Comparison of ENCODE assay signal across 9 mouse cellular contexts in the genomic region with DNA sequence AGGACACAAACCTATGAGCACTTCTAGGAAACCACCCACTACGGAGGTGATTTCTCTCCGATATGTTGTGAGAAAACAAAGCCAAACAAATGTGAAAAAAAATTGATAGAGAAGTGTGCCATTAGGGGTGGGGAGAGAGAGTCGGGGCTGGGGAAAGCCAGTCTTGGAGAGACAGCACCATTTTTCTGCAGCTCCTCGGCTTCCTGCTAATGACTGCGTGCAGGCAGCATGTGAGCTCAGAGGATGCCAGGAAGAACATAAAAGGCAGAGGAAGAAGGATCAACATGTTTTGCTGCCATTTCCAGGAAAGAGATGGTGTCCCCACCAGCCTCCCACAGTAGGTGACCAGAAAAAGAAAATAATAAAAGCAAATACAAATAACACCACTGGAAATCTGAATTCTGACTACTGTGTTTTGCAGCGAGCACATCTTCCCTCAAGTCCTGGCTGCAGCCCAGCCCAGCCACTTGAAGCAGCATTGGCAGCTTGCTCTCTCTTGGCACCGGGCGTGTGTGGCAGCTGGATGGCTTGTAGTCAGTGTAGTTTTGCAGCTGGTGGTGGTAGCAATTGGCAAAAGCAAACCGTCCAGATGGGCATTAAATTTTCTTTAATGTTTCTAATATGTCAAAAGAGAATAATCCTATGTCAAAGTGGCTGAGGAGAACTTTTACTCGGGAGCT.
A peak's percentile ranks its signal among the peaks of the same experiment; 100 is the strongest.
DNase-seq lines count a peak whose midpoint lies in the region; ATAC-seq and TF ChIP-seq lines count a peak whose summit lies in the region.
"Had no signal": no experiment of that assay in that cellular context is flagged by ENCODE, and none has a peak within 500 bp of the region (broad histone marks: within the 10 kb centered on the region; RNA-seq: fewer than 3 reads in every experiment).

No protein-coding gene starts in this region.

- peak; percentile 58 for DNase-seq in lung, embryonic 14.5 days
- DNase-seq in lung, postnatal 25 days (ENCODE audit: low spot score) = no peak
- peak; percentile 94 to 95 for DNase-seq in cerebellum, postnatal 10 days
- DNase-seq in gastrocnemius, postnatal 25 days = peak; percentile 40
- DNase-seq in midbrain, postnatal 0 days (ENCODE audit: low spot score) = peak; percentile 90
- DNase-seq in embryo, embryonic 10.5 days (ENCODE audit: low spot score) = no peak
- no peak for DNase-seq in c-Kit-positive CD71-positive TER-119-positive erythroid progenitor cells, embryonic 14.5 days (ENCODE audit: low spot score)

- WGBS in lung, embryonic 14.5 days = 54% methylated on average over 10 of the region's 10 CpGs
- 69% methylated on average over 10 of the region's 10 CpGs for WGBS in midbrain, postnatal 0 days

- ATAC-seq in lung, embryonic 14.5 days (ENCODE audit: insufficient read depth) = no peak
- peak; percentile 66; the same call in 1 of the 2 replicates for ATAC-seq in midbrain, postnatal 0 days (ENCODE audit: low FRiP score)
- no peak for ATAC-seq in activated CD4-positive, CD25-positive, alpha-beta regulatory T cell, adult 4 months

- no peaks in the 10 kb centered on the region for H3K36me3 ChIP-seq in lung, embryonic 14.5 days (ENCODE audit: insufficient read depth)
- H3K36me3 ChIP-seq in midbrain, postnatal 0 days (ENCODE audit: insufficient read depth, low read length) = no peaks in the 10 kb centered on the region
- H3K36me3 ChIP-seq: heart, embryonic 13.5 days had no signal

- no peaks in the 10 kb centered on the region for H3K9me3 ChIP-seq in lung, embryonic 14.5 days (ENCODE audit: low read depth, low read length)
- no peaks in the 10 kb centered on the region for H3K9me3 ChIP-seq in midbrain, postnatal 0 days (ENCODE audit: low read length)
- H3K9me3 ChIP-seq: heart, embryonic 13.5 days had no signal

- no peak overlapping the region for H3K27ac ChIP-seq in lung, embryonic 14.5 days (ENCODE audit: low read depth)
- H3K27ac ChIP-seq in midbrain, postnatal 0 days (ENCODE audit: low read depth, low read length) = no peak overlapping the region
- H3K27ac ChIP-seq: heart, embryonic 13.5 days had no signal

- H3K9ac ChIP-seq in lung, embryonic 14.5 days = no peak overlapping the region
- H3K9ac ChIP-seq in midbrain, postnatal 0 days (replicated peaks; ENCODE audit: low read length, poor library complexity, severe bottlenecking) = no peak overlapping the region
- H3K9ac ChIP-seq: heart, embryonic 13.5 days had no signal

- H3K4me3 ChIP-seq in lung, embryonic 14.5 days (ENCODE audit: low read depth, low read length) = no peak overlapping the region
- H3K4me3 ChIP-seq in midbrain, postnatal 0 days (ENCODE audit: low read depth, low read length) = no peak overlapping the region
- H3K4me3 ChIP-seq: heart, embryonic 13.5 days had no signal

- no peak for TF ChIP-seq CTCF in lung, embryonic 14.5 days (IDR thresholded peaks at IDR 0.05; ENCODE audit: low read depth)
- no peak for TF ChIP-seq CTCF in midbrain, postnatal 0 days (IDR thresholded peaks at IDR 0.05)

- no peak overlapping the region for H3K4me2 ChIP-seq in lung, embryonic 14.5 days
- H3K4me2 ChIP-seq in midbrain, postnatal 0 days (ENCODE audit: low read depth, low read length, poor library complexity, severe bottlenecking) = no peak overlapping the region
- H3K4me2 ChIP-seq: heart, embryonic 13.5 days had no signal

- no peaks in the 10 kb centered on the region for H3K4me1 ChIP-seq in lung, embryonic 14.5 days (ENCODE audit: insufficient read depth)
- no peaks in the 10 kb centered on the region for H3K4me1 ChIP-seq in midbrain, postnatal 0 days (ENCODE audit: insufficient read depth, low read length)
- H3K4me1 ChIP-seq: heart, embryonic 13.5 days had no signal

- no peaks in the 10 kb centered on the region for H3K27me3 ChIP-seq in lung, embryonic 14.5 days (ENCODE audit: insufficient read depth, low read length)
- H3K27me3 ChIP-seq in midbrain, postnatal 0 days (ENCODE audit: insufficient read depth, low read length) = no peaks in the 10 kb centered on the region; the same call in 1 of the 2 replicates
- H3K27me3 ChIP-seq: heart, embryonic 13.5 days had no signal

Comparison
In these comparisons a context has a peak if more than half of its experiments do, and no peak if none do; other contexts are left out.
1. DNase-seq: peak in lung, embryonic 14.5 days (single experiment), cerebellum, postnatal 10 days (2 of 2), gastrocnemius, postnatal 25 days (single experiment) and midbrain, postnatal 0 days (single experiment); none in lung, postnatal 25 days (single experiment), embryo, embryonic 10.5 days (single experiment) and c-Kit-positive CD71-positive TER-119-positive erythroid progenitor cells, embryonic 14.5 days (single experiment).